Mouse (Mus musculus): ENCODE data around the gene Nos1ap.

- TF ChIP-seq CTCF (IDR thresholded peaks at IDR 0.05; ENCODE audit: extremely low read depth, insufficient read depth, low read length) = no peak
- no peak for TF ChIP-seq POLR2A (IDR thresholded peaks at IDR 0.05; ENCODE audit: extremely low read depth, insufficient read depth, low read length)
These were observed 180.6 kb downstream of the Nos1ap start for GRCm38 (mm10) chr1:170409091-170409490.
